Mouse (Mus musculus) midbrain, embryonic 11.5 days (tissue): ENCODE data around the gene Mrpl51. TPM values are rescaled to one million over a fixed set of nuclear protein-coding genes. Genes with fewer than 3 reads are reported as not detected.
"Not testable (repeated sequence)": the region's sequence is repeated elsewhere in the genome, so short reads cannot be mapped to it uniquely, and the experiment has no call there.

Experiments used
- ATAC-seq: fragments of 200-750 bp; cut with Nextera tagmentation; 2 replicates; pipeline ENCODE4 v1.8.0; 2017; ENCODE audit warnings: moderate TSS enrichment, moderate library complexity; ENCODE audit not compliant: low FRiP score
- DNase-seq: peaks from one replicate; pipeline ENCODE4 v3.0.0; 2015; ENCODE audit warnings: low spot score; ENCODE audit errors: missing footprints
- H3K27ac ChIP-seq: fragments of 300-500 bp; sonication (generic); 2 replicates; pipeline ENCODE4 v1.5.1; 2014; ENCODE audit warnings: low read depth, low read length
- H3K27me3 ChIP-seq: fragments of 300-500 bp; sonication (generic); 2 replicates; pipeline ENCODE4 v1.6.1; 2014; ENCODE audit warnings: mild to moderate bottlenecking, low read length, moderate library complexity, mixed read lengths; ENCODE audit not compliant: control insufficient read depth, insufficient read depth
- H3K36me3 ChIP-seq: fragments of 300-500 bp; sonication (generic); 2 replicates; pipeline ENCODE4 v1.6.1; 2014; ENCODE audit warnings: mild to moderate bottlenecking, low read length, moderate library complexity, mixed read lengths; ENCODE audit not compliant: control insufficient read depth, insufficient read depth
- H3K4me1 ChIP-seq: fragments of 300-500 bp; sonication (generic); 2 replicates; pipeline ENCODE4 v1.6.1; 2014; ENCODE audit warnings: low read length; ENCODE audit not compliant: control insufficient read depth, insufficient read depth
- H3K4me2 ChIP-seq: fragments of 300-500 bp; sonication (generic); 2 replicates; pipeline ENCODE4 v1.6.1; 2014; ENCODE audit warnings: mild to moderate bottlenecking, moderate library complexity
- H3K4me3 ChIP-seq: fragments of 300-500 bp; sonication (generic); 2 replicates; pipeline ENCODE4 v1.5.1; 2014; ENCODE audit warnings: low read depth, low read length
- H3K9ac ChIP-seq: fragments of 300-500 bp; sonication (generic); 2 replicates; pipeline ENCODE4 v1.6.1; 2014; ENCODE audit warnings: low read length
- H3K9me3 ChIP-seq: fragments of 300-500 bp; sonication (generic); 2 replicates; pipeline ENCODE4 v1.6.1; 2016; ENCODE audit warnings: low read length; ENCODE audit not compliant: control insufficient read depth
- WGBS: fragments of 180-500 bp; shearing (Covaris S2); extraction: QIAGEN DNeasy Blood & Tissue Kit; methylation state at CpG from one replicate; pipeline ENCODE4 v1.1.7; 2014; 5-methylcytosine and 5-hydroxymethylcytosine counted together
- polyA plus RNA-seq: library from polyadenylated mRNA; unstranded; fragments of >200 nt; fragmentation: Nextera tagmentation; extraction: Ambion mirVana; gene quantifications from 2 replicates; pipeline ENCODE4 v1.2.1, GENCODE M21; 2014

The Mrpl51 gene
- polyA plus RNA-seq, 1 experiment from 2014 or later: 208 TPM

DNA sequence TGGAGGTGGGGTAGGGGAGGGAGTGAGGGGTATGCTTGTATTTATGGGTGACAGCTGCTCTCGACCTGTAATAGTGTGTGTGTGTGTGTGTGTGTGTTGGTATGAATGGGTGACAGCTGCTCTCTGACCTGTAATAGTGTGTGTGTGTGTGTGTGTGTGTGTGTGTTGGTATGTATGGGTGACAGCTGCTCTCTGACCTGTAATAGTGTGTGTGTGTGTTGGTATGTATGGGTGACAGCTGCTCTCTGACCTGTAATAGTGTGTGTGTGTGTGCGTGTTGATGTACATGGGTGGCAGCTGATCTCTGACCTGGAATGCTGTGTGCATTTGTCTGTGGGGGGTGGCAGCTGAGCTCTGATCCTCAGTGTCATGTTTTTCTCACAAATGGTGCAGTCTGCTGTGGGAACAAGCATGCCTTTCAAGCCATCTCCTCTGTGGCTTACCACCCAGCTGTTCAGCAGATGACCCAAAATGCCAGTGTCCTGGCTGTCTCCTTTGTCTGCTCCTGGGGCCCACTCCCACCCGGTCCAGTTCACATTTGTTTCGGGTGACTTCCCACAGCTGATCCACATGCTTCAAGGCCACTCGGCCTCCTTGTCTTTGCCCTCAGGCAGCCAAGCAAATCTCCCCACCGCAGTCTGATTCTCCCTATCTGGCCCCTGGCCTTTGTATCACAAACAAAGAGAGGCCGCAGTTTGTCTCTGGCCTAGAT, 34.5 kb upstream of the Mrpl51 start:
- peaks cover 22% of the 10 kb centered on the region for H3K36me3 ChIP-seq
- no peaks in the 10 kb centered on the region for H3K9me3 ChIP-seq
- ATAC-seq (peak; percentile 57), DNase-seq (peak; percentile 92)
- H3K9ac ChIP-seq: 0 out of 2 replicates have a peak overlapping the region, but pooled peaks have one; percentile 21
- WGBS: 27% methylated on average over 7 of the region's 7 CpGs
- H3K4me1 ChIP-seq: peaks cover 20% of the 10 kb centered on the region
- H3K4me3 ChIP-seq: no peak overlapping the region
- no peak overlapping the region for H3K4me2 ChIP-seq
- H3K27ac ChIP-seq: peak overlapping the region; percentile 58
- no peaks in the 10 kb centered on the region for H3K27me3 ChIP-seq

DNA sequence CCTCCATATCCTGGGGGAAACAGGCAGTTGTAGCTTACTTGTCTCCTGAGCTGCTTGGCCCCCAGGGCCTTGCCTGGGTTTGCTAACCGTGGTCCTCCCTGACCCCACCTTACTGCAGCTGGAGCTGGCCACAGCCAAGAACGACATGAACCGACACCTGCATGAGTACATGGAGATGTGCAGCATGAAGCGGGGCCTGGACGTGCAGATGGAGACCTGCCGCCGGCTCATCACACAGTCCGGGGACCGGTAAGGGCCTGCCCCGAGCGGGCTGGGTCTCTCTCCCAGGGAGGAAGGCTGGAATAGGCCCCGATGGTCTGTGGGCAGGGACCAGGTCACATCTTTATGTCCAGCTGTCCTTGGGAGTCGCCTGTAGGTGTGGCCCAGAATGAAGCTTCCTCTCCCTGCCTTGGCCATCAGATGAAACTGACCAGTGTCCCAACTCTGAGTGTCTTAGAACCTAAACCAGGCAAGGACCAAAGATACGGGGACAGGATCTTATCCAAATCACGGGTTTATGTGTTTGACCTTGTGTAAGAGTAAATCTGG, 32.6 kb upstream of the Mrpl51 start:
- no peak overlapping the region for H3K9ac ChIP-seq
- DNase-seq (no peak), ATAC-seq (no peak)
- H3K4me3 ChIP-seq: no peak overlapping the region
- 88% methylated on average over 15 of the region's 15 CpGs for WGBS
- H3K36me3 ChIP-seq: peaks cover 20% of the 10 kb centered on the region
- H3K4me1 ChIP-seq: peaks cover 28% of the 10 kb centered on the region
- H3K27ac ChIP-seq: no peak overlapping the region
- H3K27me3 ChIP-seq: no peaks in the 10 kb centered on the region
- no peak overlapping the region for H3K4me2 ChIP-seq
- H3K9me3 ChIP-seq: no peaks in the 10 kb centered on the region

DNA sequence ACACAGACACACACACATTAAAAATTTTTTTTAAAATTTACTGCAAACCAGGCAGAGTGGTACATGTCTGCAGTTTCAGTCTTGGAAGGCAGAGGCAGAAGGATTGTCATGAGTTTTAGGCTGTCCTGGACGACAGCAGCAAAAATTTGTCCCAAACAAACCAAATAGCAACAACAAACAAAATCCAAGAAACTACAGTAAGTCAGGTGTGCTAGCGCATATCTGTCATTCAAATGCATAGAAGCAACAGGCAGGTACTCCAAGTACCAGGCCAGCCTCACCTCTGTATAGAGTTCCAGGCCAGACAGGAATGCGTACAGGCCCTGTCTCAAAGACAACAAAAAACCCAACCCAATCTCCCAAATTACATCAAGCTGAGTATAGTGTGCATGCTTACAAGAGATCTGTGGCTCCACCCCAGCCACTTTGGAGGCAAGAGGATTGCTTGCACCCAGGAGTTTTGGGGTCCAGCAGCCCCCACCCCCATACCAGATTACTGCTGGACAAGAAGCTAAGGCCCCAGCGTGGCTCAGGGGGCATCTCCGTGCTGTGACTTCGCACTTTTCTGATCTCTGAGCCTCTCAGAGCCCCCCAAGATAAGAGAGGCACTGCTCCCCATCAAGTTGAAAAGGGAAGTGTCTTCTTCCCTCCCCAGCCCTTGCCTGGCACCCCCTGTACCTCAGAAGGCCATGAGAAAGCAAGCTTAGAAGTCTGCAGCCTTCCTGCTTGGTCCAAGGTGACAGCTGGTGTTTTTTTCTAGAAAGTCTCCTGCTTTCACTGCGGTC, 31.6 kb upstream of the Mrpl51 start:
- DNase-seq (peak; percentile 91), ATAC-seq (no peak)
- no peaks in the 10 kb centered on the region for H3K27me3 ChIP-seq
- peaks cover 20% of the 10 kb centered on the region for H3K36me3 ChIP-seq
- H3K4me3 ChIP-seq: no peak overlapping the region
- peaks cover 32% of the 10 kb centered on the region for H3K4me1 ChIP-seq
- H3K9ac ChIP-seq: 0 out of 2 replicates have a peak overlapping the region, but pooled peaks have one; percentile 12
- H3K4me2 ChIP-seq: no peak overlapping the region
- H3K27ac ChIP-seq: peak overlapping the region; percentile 27
- no peaks in the 10 kb centered on the region for H3K9me3 ChIP-seq
- WGBS: 89% methylated on average over 7 of the region's 7 CpGs

DNA sequence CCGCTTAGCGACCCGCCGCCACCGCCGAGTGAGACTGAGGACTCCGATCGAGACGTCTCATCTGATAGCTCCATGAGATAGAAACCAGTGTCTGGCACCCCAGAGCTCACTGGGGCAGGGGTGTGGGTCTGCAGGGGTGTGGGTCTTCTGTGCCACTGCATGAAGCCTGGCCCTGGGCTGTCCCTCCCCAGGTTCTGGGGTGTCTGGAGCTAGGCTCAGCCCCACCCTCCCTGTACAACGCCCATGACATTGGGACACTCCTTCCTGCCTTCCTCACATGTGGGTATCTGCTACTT, 31.1 kb upstream of the Mrpl51 start:
- 0 out of 2 replicates have a peak overlapping the region, but pooled peaks have one; percentile 12 for H3K9ac ChIP-seq
- H3K27me3 ChIP-seq: no peaks in the 10 kb centered on the region
- ATAC-seq (no peak), DNase-seq (peak; percentile 95)
- H3K36me3 ChIP-seq: peaks cover 20% of the 10 kb centered on the region
- H3K4me3 ChIP-seq: no peak overlapping the region
- peak overlapping the region; percentile 27 for H3K27ac ChIP-seq
- no peak overlapping the region for H3K4me2 ChIP-seq
- H3K4me1 ChIP-seq: peaks cover 32% of the 10 kb centered on the region
- H3K9me3 ChIP-seq: no peaks in the 10 kb centered on the region
- 67% methylated on average over 10 of the region's 10 CpGs for WGBS

DNA sequence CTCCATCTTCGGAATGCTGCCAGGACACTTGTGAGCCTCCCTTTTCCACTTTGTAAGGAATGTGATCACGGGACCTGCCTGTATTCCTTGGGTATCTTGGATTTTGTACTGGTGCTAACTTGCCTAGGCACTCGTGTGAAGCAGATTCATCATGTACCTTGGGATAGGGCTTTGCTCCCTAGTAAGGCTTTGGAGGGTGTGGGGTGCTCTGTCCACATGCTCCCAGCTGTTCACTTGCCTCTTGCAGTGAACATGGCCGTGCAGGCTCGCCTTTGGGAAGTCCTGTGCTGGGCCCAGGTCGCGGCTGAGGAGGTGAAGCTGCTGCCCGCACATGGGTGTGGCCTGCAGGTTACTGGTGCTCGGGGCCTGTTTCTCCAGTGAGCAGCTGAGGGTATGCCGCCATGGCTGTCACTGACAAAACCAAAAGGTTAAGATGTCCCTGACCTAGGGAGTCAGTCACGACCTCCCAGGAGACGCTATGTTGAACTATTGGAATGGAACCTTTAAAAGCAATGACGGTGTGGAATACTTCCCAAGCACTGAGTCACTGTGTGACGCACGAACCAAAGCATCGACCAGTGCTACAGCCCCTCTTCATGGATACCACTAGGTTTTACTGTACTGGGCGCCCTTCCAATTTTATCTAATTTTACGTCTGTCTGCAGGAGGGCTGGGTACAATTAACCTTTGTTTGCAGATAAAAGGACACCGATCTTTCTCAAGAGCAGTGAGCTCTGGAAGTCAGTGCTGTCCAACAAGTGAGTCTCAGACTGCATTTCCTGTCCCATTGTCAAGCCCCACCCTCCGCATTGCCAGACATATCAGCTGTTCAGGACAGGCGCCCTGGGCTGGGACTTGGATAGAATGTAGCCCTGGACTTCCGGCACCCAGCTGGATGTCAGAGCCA, 30.5 kb upstream of the Mrpl51 start:
- Histone ChIP-seq H3K4me2 (no peak overlapping the region), H3K27ac (peak overlapping the region; percentile 27), H3K27me3 (no peaks in the 10 kb centered on the region), H3K9me3 (no peaks in the 10 kb centered on the region), H3K36me3 (peaks cover 20% of the 10 kb centered on the region), H3K9ac (no peak overlapping the region), H3K4me1 (peaks cover 33% of the 10 kb centered on the region), H3K4me3 (no peak overlapping the region)
- WGBS: 14% methylated on average over 22 of the region's 22 CpGs
- no peak for ATAC-seq
- peak; percentile 97 for DNase-seq

DNA sequence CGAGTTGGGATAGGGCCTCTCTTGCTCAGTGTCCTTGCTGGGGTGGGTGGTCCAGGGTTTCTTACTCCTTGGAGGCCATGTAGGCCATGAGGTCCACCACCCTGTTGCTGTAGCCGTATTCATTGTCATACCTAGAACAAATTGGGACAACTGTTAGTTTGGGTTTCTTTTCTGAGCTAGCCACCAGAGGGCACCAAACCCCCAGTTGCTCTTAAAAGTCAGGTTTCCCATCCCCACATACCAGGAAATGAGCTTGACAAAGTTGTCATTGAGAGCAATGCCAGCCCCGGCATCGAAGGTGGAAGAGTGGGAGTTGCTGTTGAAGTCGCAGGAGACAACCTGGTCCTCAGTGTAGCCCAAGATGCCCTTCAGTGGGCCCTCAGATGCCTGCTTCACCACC, 29.6 kb upstream of the Mrpl51 start:
- WGBS: 17% methylated on average over 3 of the region's 5 CpGs
- H3K4me1 ChIP-seq: peaks cover 34% of the 10 kb centered on the region
- peak; percentile 97 for DNase-seq
- H3K4me3 ChIP-seq, H3K4me2 ChIP-seq, H3K27ac ChIP-seq, H3K27me3 ChIP-seq, ATAC-seq, H3K9me3 ChIP-seq, H3K9ac ChIP-seq: not testable (repeated sequence)
- H3K36me3 ChIP-seq: peaks cover 18% of the 10 kb centered on the region

DNA sequence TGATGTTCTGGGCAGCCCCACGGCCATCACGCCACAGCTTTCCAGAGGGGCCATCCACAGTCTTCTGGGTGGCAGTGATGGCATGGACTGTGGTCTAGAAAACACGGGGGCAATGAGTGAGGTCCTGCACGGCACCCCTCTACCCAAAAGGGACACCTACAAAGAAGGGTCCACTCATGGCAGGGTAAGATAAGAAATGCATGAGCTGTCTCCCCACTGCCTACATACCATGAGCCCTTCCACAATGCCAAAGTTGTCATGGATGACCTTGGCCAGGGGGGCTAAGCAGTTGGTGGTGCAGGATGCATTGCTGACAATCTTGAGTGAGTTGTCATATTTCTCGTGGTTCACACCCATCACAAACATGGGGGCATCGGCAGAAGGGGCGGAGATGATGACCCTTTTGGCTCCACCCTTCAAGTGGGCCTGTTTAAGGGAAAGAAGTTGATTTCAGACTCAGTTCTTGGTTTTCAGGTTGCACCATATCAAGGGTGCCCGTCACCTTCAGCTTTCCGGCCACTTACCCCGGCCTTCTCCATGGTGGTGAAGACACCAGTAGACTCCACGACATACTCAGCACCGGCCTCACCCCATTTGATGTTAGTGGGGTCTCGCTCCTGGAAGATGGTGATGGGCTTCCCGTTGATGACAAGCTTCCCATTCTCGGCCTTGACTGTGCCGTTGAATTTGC, 28.8 kb upstream of the Mrpl51 start:
- Histone ChIP-seq H3K36me3 (peaks cover 20% of the 10 kb centered on the region), H3K4me1 (peaks cover 36% of the 10 kb centered on the region), H3K4me2 (peak overlapping the region; percentile 93; the same call in 1 of the 2 replicates)
- H3K9ac ChIP-seq, ATAC-seq, H3K27me3 ChIP-seq, H3K9me3 ChIP-seq, DNase-seq, H3K27ac ChIP-seq, H3K4me3 ChIP-seq: not testable (repeated sequence)
- 80% methylated on average over 11 of the region's 16 CpGs for WGBS
